Mouse (Mus musculus): ENCODE results near the gene St8sia1. TPM values are rescaled to one million over a fixed set of nuclear protein-coding genes. Genes with fewer than 3 reads are reported as not detected.

Gene St8sia1
- polyA plus RNA-seq, 2 experiments: 0.93 to 1.3 TPM

- no peak for TF ChIP-seq POLR2A (IDR thresholded peaks at IDR 0.05; ENCODE audit: borderline replicate concordance, extremely low read depth, insufficient read depth, insufficient read length)
- no peak for DNase-seq (ENCODE audit: low spot score)
- no peak for ATAC-seq (ENCODE audit: low FRiP score, low read depth)
Measured at GRCm38 (mm10) chr6:142856258-142856874, 107.9 kb downstream of the St8sia1 start.

GRCm38 (mm10) chr6:142855761-142856160, 108.5 kb downstream of the St8sia1 start:
- no peak overlapping the region for H3K4me2 ChIP-seq (replicated peaks; ENCODE audit: low read depth, low read length, severe bottlenecking)
- WGBS: 80% methylated on average over 5 of the region's 5 CpGs
- H3K4me1 ChIP-seq (ENCODE audit: control insufficient read depth, insufficient read depth, low read length): no peaks in the 10 kb centered on the region
- no peak for TF ChIP-seq POLR2A (IDR thresholded peaks at IDR 0.05; ENCODE audit: borderline replicate concordance, extremely low read depth, insufficient read depth, insufficient read length)
- no peaks in the 10 kb centered on the region for H3K9me3 ChIP-seq (ENCODE audit: control insufficient read depth, low read length)
- no peak for ATAC-seq (ENCODE audit: low FRiP score, low read depth)
- no peaks in the 10 kb centered on the region for H3K27me3 ChIP-seq (ENCODE audit: control insufficient read depth, insufficient read depth, low read length)
- H3K4me3 ChIP-seq (replicated peaks; ENCODE audit: low read length): no peak overlapping the region
- no peak overlapping the region for H3K27ac ChIP-seq (replicated peaks; ENCODE audit: low read depth, low read length)
- H3K36me3 ChIP-seq (ENCODE audit: control insufficient read depth, insufficient read depth, low read length): no peaks in the 10 kb centered on the region
- H3K9ac ChIP-seq (ENCODE audit: low read depth, low read length, severe bottlenecking): no peak overlapping the region
- no peak for DNase-seq (ENCODE audit: low spot score)

More at GRCm38 (mm10) chr6:142856258-142856874, 107.9 kb downstream of the St8sia1 start:
- 58% methylated on average over 3 of the region's 3 CpGs for WGBS
- no peaks in the 10 kb centered on the region for H3K4me1 ChIP-seq (ENCODE audit: control insufficient read depth, insufficient read depth, low read length)
- H3K9me3 ChIP-seq (ENCODE audit: control insufficient read depth, low read length): no peaks in the 10 kb centered on the region
- H3K4me2 ChIP-seq (replicated peaks; ENCODE audit: low read depth, low read length, severe bottlenecking): no peak overlapping the region
- H3K27me3 ChIP-seq (ENCODE audit: control insufficient read depth, insufficient read depth, low read length): no peaks in the 10 kb centered on the region
- H3K4me3 ChIP-seq (replicated peaks; ENCODE audit: low read length): no peak overlapping the region
- no peak overlapping the region for H3K27ac ChIP-seq (replicated peaks; ENCODE audit: low read depth, low read length)
- no peak overlapping the region for H3K9ac ChIP-seq (ENCODE audit: low read depth, low read length, severe bottlenecking)
- H3K36me3 ChIP-seq (ENCODE audit: control insufficient read depth, insufficient read depth, low read length): no peaks in the 10 kb centered on the region

- Histone ChIP-seq H3K4me3 (replicated peaks; ENCODE audit: low read length) (no peak overlapping the region), H3K27ac (replicated peaks; ENCODE audit: low read depth, low read length) (no peak overlapping the region), H3K4me2 (replicated peaks; ENCODE audit: low read depth, low read length, severe bottlenecking) (no peak overlapping the region), H3K4me1 (ENCODE audit: control insufficient read depth, insufficient read depth, low read length) (no peaks in the 10 kb centered on the region), H3K36me3 (ENCODE audit: control insufficient read depth, insufficient read depth, low read length) (no peaks in the 10 kb centered on the region), H3K9ac (ENCODE audit: low read depth, low read length, severe bottlenecking) (no peak overlapping the region), H3K9me3 (ENCODE audit: control insufficient read depth, low read length) (no peaks in the 10 kb centered on the region), H3K27me3 (ENCODE audit: control insufficient read depth, insufficient read depth, low read length) (no peaks in the 10 kb centered on the region)
- DNase-seq (ENCODE audit: low spot score) (no peak), ATAC-seq (ENCODE audit: low FRiP score, low read depth) (no peak)
- 51% methylated on average over 6 of the region's 6 CpGs for whole genome bisulfite sequencing
- TF ChIP-seq POLR2A (IDR thresholded peaks at IDR 0.05; ENCODE audit: borderline replicate concordance, extremely low read depth, insufficient read depth, insufficient read length): no peak
Measured at GRCm38 (mm10) chr6:142852419-142853377, 111.6 kb downstream of the St8sia1 start.

- Histone ChIP-seq H3K9me3 (ENCODE audit: control insufficient read depth, low read length) (no peaks in the 10 kb centered on the region), H3K4me1 (ENCODE audit: control insufficient read depth, insufficient read depth, low read length) (no peaks in the 10 kb centered on the region), H3K36me3 (ENCODE audit: control insufficient read depth, insufficient read depth, low read length) (no peaks in the 10 kb centered on the region), H3K27ac (replicated peaks; ENCODE audit: low read depth, low read length) (no peak overlapping the region), H3K27me3 (ENCODE audit: control insufficient read depth, insufficient read depth, low read length) (no peaks in the 10 kb centered on the region), H3K4me2 (replicated peaks; ENCODE audit: low read depth, low read length, severe bottlenecking) (no peak overlapping the region), H3K9ac (ENCODE audit: low read depth, low read length, severe bottlenecking) (no peak overlapping the region), H3K4me3 (replicated peaks; ENCODE audit: low read length) (no peak overlapping the region)
- WGBS: 61% methylated on average over 8 of the region's 8 CpGs
- TF ChIP-seq POLR2A (IDR thresholded peaks at IDR 0.05; ENCODE audit: borderline replicate concordance, extremely low read depth, insufficient read depth, insufficient read length): no peak
- ATAC-seq (ENCODE audit: low FRiP score, low read depth) (no peak), DNase-seq (ENCODE audit: low spot score) (no peak)
Measured at GRCm38 (mm10) chr6:142850436-142850835, 113.8 kb downstream of the St8sia1 start.

GRCm38 (mm10) chr6:142849326-142849725, 114.9 kb downstream of the St8sia1 start:
- no peak for ATAC-seq (ENCODE audit: low FRiP score, low read depth)

More at GRCm38 (mm10) chr6:142849326-142849725, 114.9 kb downstream of the St8sia1 start:
- Histone ChIP-seq H3K4me3 (replicated peaks; ENCODE audit: low read length) (no peak overlapping the region), H3K36me3 (ENCODE audit: control insufficient read depth, insufficient read depth, low read length) (no peaks in the 10 kb centered on the region), H3K27me3 (ENCODE audit: control insufficient read depth, insufficient read depth, low read length) (no peaks in the 10 kb centered on the region), H3K4me2 (replicated peaks; ENCODE audit: low read depth, low read length, severe bottlenecking) (no peak overlapping the region), H3K9me3 (ENCODE audit: control insufficient read depth, low read length) (no peaks in the 10 kb centered on the region), H3K27ac (replicated peaks; ENCODE audit: low read depth, low read length) (no peak overlapping the region), H3K4me1 (ENCODE audit: control insufficient read depth, insufficient read depth, low read length) (no peaks in the 10 kb centered on the region), H3K9ac (ENCODE audit: low read depth, low read length, severe bottlenecking) (no peak overlapping the region)
- no peak for DNase-seq (ENCODE audit: low spot score)
- 59% methylated on average over 5 of the region's 5 CpGs for WGBS
- TF ChIP-seq POLR2A (IDR thresholded peaks at IDR 0.05; ENCODE audit: borderline replicate concordance, extremely low read depth, insufficient read depth, insufficient read length): no peak
